Mouse (Mus musculus) natural killer cell, adult 2 months (primary cell): ENCODE results near the gene Fibp.
"Not testable (repeated sequence)": the region's sequence is repeated elsewhere in the genome, so short reads cannot be mapped to it uniquely, and the experiment has no call there.

Experiments
- DNase-seq, 2 experiments: peaks; one replicate each; pipeline ENCODE4 v3.0.0; 2022; ENCODE audit warnings: low spot score in 2 of 2

Gene Fibp

GRCm38 (mm10) chr19:5487768-5488550, 27.5 kb downstream of the Fibp start, which contains the start of gene Mus81:
TSS of gene Mus81 (minus strand) at chr19:5488402.
- peak; percentile 97 for DNase-seq

- peak; percentile 92 to 94 for DNase-seq
These were observed 28.6 kb downstream of the Fibp start for GRCm38 (mm10) chr19:5488878-5489571.

GRCm38 (mm10) chr19:5489721-5490120, 29.3 kb downstream of the Fibp start:
- not testable (repeated sequence) for DNase-seq

- DNase-seq, result peak; percentile 88 to 93
These were observed 30.0 kb downstream of the Fibp start, which contains the start of gene Cfl1 for GRCm38 (mm10) chr19:5490313-5490897. TSS of gene Cfl1 (plus strand) at chr19:5490455.

GRCm38 (mm10) chr19:5490898-5491708, 30.7 kb downstream of the Fibp start:
- DNase-seq, result peak; percentile 91

GRCm38 (mm10) chr19:5492641-5493040, 32.2 kb downstream of the Fibp start:
- DNase-seq, result no peak

GRCm38 (mm10) chr19:5493301-5493721, 32.9 kb downstream of the Fibp start:
- DNase-seq, result peak in 1 of 2 experiments; percentile 26

- DNase-seq, result no peak
These were observed 33.9 kb downstream of the Fibp start for GRCm38 (mm10) chr19:5494314-5494713.

GRCm38 (mm10) chr19:5495353-5496051, 35.1 kb downstream of the Fibp start:
- no peak for DNase-seq

- no peak for DNase-seq
These were observed 35.6 kb downstream of the Fibp start for GRCm38 (mm10) chr19:5496052-5496370.

- no peak for DNase-seq
These were observed 40.0 kb downstream of the Fibp start for GRCm38 (mm10) chr19:5500330-5500875.

- no peak for DNase-seq
These were observed 43.3 kb downstream of the Fibp start, which contains the start of gene 1700020D05Rik for GRCm38 (mm10) chr19:5503687-5504086. TSS of gene 1700020D05Rik (minus strand) at chr19:5503787.

- peak; percentile 96 to 97 for DNase-seq
These were observed 49.9 kb downstream of the Fibp start, which contains the start of gene Snx32 for GRCm38 (mm10) chr19:5510031-5511026. TSS of gene Snx32 (minus strand) at chr19:5510538.

- DNase-seq, result no peak
These were observed 50.7 kb downstream of the Fibp start for GRCm38 (mm10) chr19:5511074-5511632.

- peak; percentile 21 to 32 for DNase-seq
These were observed 51.9 kb downstream of the Fibp start for GRCm38 (mm10) chr19:5512091-5513004.

- DNase-seq, result no peak
These were observed 52.6 kb downstream of the Fibp start for GRCm38 (mm10) chr19:5513005-5513349.
